Mouse (Mus musculus) inflammation-experienced regulatory T-cells, adult 6 months (primary cell): ENCODE measurements around the gene Vmn1r61. TPM values are rescaled to one million over a fixed set of nuclear protein-coding genes. Genes with fewer than 3 reads are reported as not detected.

Experiments
- ATAC-seq: one replicate; pipeline ENCODE4 v1.8.0; 2017
- polyA plus RNA-seq, 3 experiments: library from polyadenylated mRNA; unstranded; fragments of 100-300 nt; shearing (Covaris generic); gene quantifications; one replicate each; pipeline ENCODE4 v1.2.1; 2017

The Vmn1r61 gene
- polyA plus RNA-seq: under 1 TPM in 2 of 3 experiments, not detected in 1; 0.06 to 0.11 TPM

DNA sequence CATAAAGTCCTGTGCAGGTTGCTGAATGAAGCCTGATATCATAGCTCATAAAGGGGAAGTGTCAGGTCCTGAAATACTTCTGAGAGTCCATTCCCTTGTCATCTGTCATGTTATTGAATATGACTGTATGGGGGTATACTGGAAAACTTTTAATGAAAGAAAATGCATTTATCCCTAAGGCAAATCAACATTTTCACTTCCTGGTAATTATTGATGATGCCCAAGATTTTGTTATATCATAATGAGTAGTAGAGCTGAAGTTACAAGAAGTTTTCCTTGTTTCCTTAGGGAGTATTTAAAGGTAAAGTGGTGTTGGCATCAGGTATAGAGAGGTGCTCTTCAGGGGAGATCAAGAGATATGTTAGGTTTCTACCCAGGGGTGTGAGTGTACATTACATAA lies at the start of gene Vmn1r61:
Gene Vmn1r61 (minus strand): TSS at position 101 of the 400 bp plus-strand sequence.
- ATAC-seq: no peak

Other genes starting within 250 kb of the Vmn1r61 start
- under 1 TPM in 1 of 3 experiments, not detected in 2; 0.03 TPM for gene Vmn1r58, start 199.9 kb downstream of the Vmn1r61 start, polyA plus RNA-seq
- gene Vmn1r59, start 156.5 kb downstream of the Vmn1r61 start, polyA plus RNA-seq: not detected
- gene Vmn2r28, start 119.3 kb downstream of the Vmn1r61 start, polyA plus RNA-seq: under 1 TPM in 1 of 3 experiments, not detected in 2; 0.09 TPM
- gene Vmn1r60, start 66.0 kb downstream of the Vmn1r61 start, polyA plus RNA-seq: under 1 TPM in 1 of 3 experiments, not detected in 2; 0.13 TPM
- gene Vmn1r62, start 60.3 kb upstream of the Vmn1r61 start, polyA plus RNA-seq: not detected
- not detected for gene Vmn1r63, start 192.2 kb upstream of the Vmn1r61 start, polyA plus RNA-seq